Mouse (Mus musculus): ENCODE data around the gene Arhgap30. TPM values are rescaled to one million over a fixed set of nuclear protein-coding genes. Genes with fewer than 3 reads are reported as not detected.

Arhgap30 gene
- polyA plus RNA-seq, 1 experiment from 2014 or later: 0.38 TPM

- Histone ChIP-seq H3K4me3 (ENCODE audit: low read depth, low read length) (no peak overlapping the region), H3K9me3 (ENCODE audit: control insufficient read depth, low read length) (peaks cover 6% of the 10 kb centered on the region; the same call in 1 of the 2 replicates), H3K4me1 (ENCODE audit: control insufficient read depth, insufficient read depth, low read length) (peaks cover 14% of the 10 kb centered on the region), H3K27me3 (ENCODE audit: control insufficient read depth, insufficient read depth, low read length) (no peaks in the 10 kb centered on the region), H3K4me2 (no peak overlapping the region), H3K27ac (ENCODE audit: low read depth, low read length) (no peak overlapping the region), H3K9ac (ENCODE audit: low read length) (no peak overlapping the region), H3K36me3 (ENCODE audit: control insufficient read depth, insufficient read depth, low read length) (no peaks in the 10 kb centered on the region)
- WGBS: 91% methylated on average over 2 of the region's 2 CpGs
- DNase-seq (ENCODE audit: low spot score, missing footprints) (no peak), ATAC-seq (ENCODE audit: low FRiP score) (no peak)
Observed at GRCm38 (mm10) chr1:171349210-171349609, 39.5 kb upstream of the Arhgap30 start.

- WGBS: 87% methylated on average over 5 of the region's 5 CpGs
- no peak for ATAC-seq (ENCODE audit: low FRiP score)
- Histone ChIP-seq H3K9me3 (ENCODE audit: control insufficient read depth, low read length) (peaks cover 2% of the 10 kb centered on the region; the same call in 1 of the 2 replicates), H3K36me3 (ENCODE audit: control insufficient read depth, insufficient read depth, low read length) (peaks cover 3% of the 10 kb centered on the region; the same call in 1 of the 2 replicates), H3K27me3 (ENCODE audit: control insufficient read depth, insufficient read depth, low read length) (no peaks in the 10 kb centered on the region), H3K9ac (ENCODE audit: low read length) (no peak overlapping the region), H3K27ac (ENCODE audit: low read depth, low read length) (no peak overlapping the region), H3K4me2 (no peak overlapping the region), H3K4me1 (ENCODE audit: control insufficient read depth, insufficient read depth, low read length) (peaks cover 6% of the 10 kb centered on the region), H3K4me3 (ENCODE audit: low read depth, low read length) (no peak overlapping the region)
- peak; percentile 45 for DNase-seq (ENCODE audit: low spot score, missing footprints)
Observed at GRCm38 (mm10) chr1:171355812-171356340, 32.9 kb upstream of the Arhgap30 start.

- Histone ChIP-seq H3K9me3 (ENCODE audit: control insufficient read depth, low read length) (peaks cover 2% of the 10 kb centered on the region; the same call in 1 of the 2 replicates), H3K4me2 (no peak overlapping the region), H3K9ac (ENCODE audit: low read length) (no peak overlapping the region), H3K27ac (ENCODE audit: low read depth, low read length) (no peak overlapping the region), H3K4me1 (ENCODE audit: control insufficient read depth, insufficient read depth, low read length) (peaks cover 6% of the 10 kb centered on the region), H3K36me3 (ENCODE audit: control insufficient read depth, insufficient read depth, low read length) (peaks cover 3% of the 10 kb centered on the region; the same call in 1 of the 2 replicates), H3K4me3 (ENCODE audit: low read depth, low read length) (no peak overlapping the region), H3K27me3 (ENCODE audit: control insufficient read depth, insufficient read depth, low read length) (no peaks in the 10 kb centered on the region)
- no peak for ATAC-seq (ENCODE audit: low FRiP score)
- 88% methylated on average over 2 of the region's 2 CpGs for WGBS
- DNase-seq (ENCODE audit: low spot score, missing footprints): no peak
Observed at GRCm38 (mm10) chr1:171356814-171357213, 31.9 kb upstream of the Arhgap30 start.

- Histone ChIP-seq H3K9ac (ENCODE audit: low read length) (no peak overlapping the region), H3K4me1 (ENCODE audit: control insufficient read depth, insufficient read depth, low read length) (peaks cover 6% of the 10 kb centered on the region), H3K9me3 (ENCODE audit: control insufficient read depth, low read length) (peaks cover 2% of the 10 kb centered on the region; the same call in 1 of the 2 replicates), H3K36me3 (ENCODE audit: control insufficient read depth, insufficient read depth, low read length) (peaks cover 3% of the 10 kb centered on the region; the same call in 1 of the 2 replicates), H3K27me3 (ENCODE audit: control insufficient read depth, insufficient read depth, low read length) (no peaks in the 10 kb centered on the region), H3K4me3 (ENCODE audit: low read depth, low read length) (no peak overlapping the region), H3K4me2 (no peak overlapping the region), H3K27ac (ENCODE audit: low read depth, low read length) (no peak overlapping the region)
- DNase-seq (ENCODE audit: low spot score, missing footprints): peak; percentile 86
- ATAC-seq (ENCODE audit: low FRiP score): no peak
- WGBS: 77% methylated on average over 4 of the region's 4 CpGs
Observed at GRCm38 (mm10) chr1:171358421-171358820, 30.3 kb upstream of the Arhgap30 start.

- H3K4me3 ChIP-seq (ENCODE audit: low read depth, low read length): peak overlapping the region; percentile 43
- ATAC-seq (ENCODE audit: low FRiP score) (no peak; the same call in 1 of the 2 replicates), DNase-seq (ENCODE audit: low spot score, missing footprints) (no peak)
- H3K4me1 ChIP-seq (ENCODE audit: control insufficient read depth, insufficient read depth, low read length): peaks cover 6% of the 10 kb centered on the region
- WGBS: 5% methylated on average over 26 of the region's 26 CpGs
- H3K9me3 ChIP-seq (ENCODE audit: control insufficient read depth, low read length): peaks cover 2% of the 10 kb centered on the region; the same call in 1 of the 2 replicates
- H3K9ac ChIP-seq (ENCODE audit: low read length): peak overlapping the region; percentile 64
- peak overlapping the region; percentile 3; the same call in 1 of the 2 replicates for H3K27ac ChIP-seq (ENCODE audit: low read depth, low read length)
- H3K4me2 ChIP-seq: peak overlapping the region; percentile 75
- H3K27me3 ChIP-seq (ENCODE audit: control insufficient read depth, insufficient read depth, low read length): no peaks in the 10 kb centered on the region
- H3K36me3 ChIP-seq (ENCODE audit: control insufficient read depth, insufficient read depth, low read length): peaks cover 3% of the 10 kb centered on the region; the same call in 1 of the 2 replicates
Observed at GRCm38 (mm10) chr1:171360253-171360652, 28.5 kb upstream of the Arhgap30 start.

- H3K4me1 ChIP-seq (ENCODE audit: control insufficient read depth, insufficient read depth, low read length): peaks cover 6% of the 10 kb centered on the region
- under 1% methylated on average over 21 of the region's 21 CpGs for WGBS
- H3K4me2 ChIP-seq: peak within 1 kb of the TSS; percentile 75
- peaks cover 3% of the 10 kb centered on the region; the same call in 1 of the 2 replicates for H3K36me3 ChIP-seq (ENCODE audit: control insufficient read depth, insufficient read depth, low read length)
- H3K4me3 ChIP-seq (ENCODE audit: low read depth, low read length): peak within 1 kb of the TSS; percentile 43
- H3K27ac ChIP-seq (ENCODE audit: low read depth, low read length): peak within 1 kb of the TSS; percentile 17; the same call in 1 of the 2 replicates
- peak within 1 kb of the TSS; percentile 64 for H3K9ac ChIP-seq (ENCODE audit: low read length)
- no peaks in the 10 kb centered on the region for H3K27me3 ChIP-seq (ENCODE audit: control insufficient read depth, insufficient read depth, low read length)
- DNase-seq (ENCODE audit: low spot score, missing footprints): peak; percentile 99
- ATAC-seq (ENCODE audit: low FRiP score): peak; percentile 96
- H3K9me3 ChIP-seq (ENCODE audit: control insufficient read depth, low read length): peaks cover 2% of the 10 kb centered on the region; the same call in 1 of the 2 replicates
Observed at GRCm38 (mm10) chr1:171360656-171361055, 28.1 kb upstream of the Arhgap30 start, which contains the start of gene Klhdc9. Klhdc9 (minus strand) TSS chr1:171360798.

GRCm38 (mm10) chr1:171361106-171362103 lies 27.3 kb upstream of the Arhgap30 start:
- H3K4me2 ChIP-seq: peak overlapping the region; percentile 75
- H3K27me3 ChIP-seq (ENCODE audit: control insufficient read depth, insufficient read depth, low read length): no peaks in the 10 kb centered on the region
- DNase-seq (ENCODE audit: low spot score, missing footprints) (peak; percentile 85), ATAC-seq (ENCODE audit: low FRiP score) (peak; percentile 77)
- 36% methylated on average over 16 of the region's 16 CpGs for WGBS
- H3K9ac ChIP-seq (ENCODE audit: low read length): peak overlapping the region; percentile 64
- H3K4me3 ChIP-seq (ENCODE audit: low read depth, low read length): peak overlapping the region; percentile 43
- peaks cover 6% of the 10 kb centered on the region for H3K4me1 ChIP-seq (ENCODE audit: control insufficient read depth, insufficient read depth, low read length)
- peak overlapping the region; percentile 17; the same call in 1 of the 2 replicates for H3K27ac ChIP-seq (ENCODE audit: low read depth, low read length)
- H3K9me3 ChIP-seq (ENCODE audit: control insufficient read depth, low read length): peaks cover 2% of the 10 kb centered on the region; the same call in 1 of the 2 replicates
- H3K36me3 ChIP-seq (ENCODE audit: control insufficient read depth, insufficient read depth, low read length): peaks cover 3% of the 10 kb centered on the region; the same call in 1 of the 2 replicates

GRCm38 (mm10) chr1:171365934-171366333 lies 22.8 kb upstream of the Arhgap30 start:
- WGBS: 73% methylated on average over 7 of the region's 7 CpGs
- H3K9me3 ChIP-seq (ENCODE audit: control insufficient read depth, low read length): no peaks in the 10 kb centered on the region
- H3K27ac ChIP-seq (ENCODE audit: low read depth, low read length): no peak overlapping the region
- no peak for DNase-seq (ENCODE audit: low spot score, missing footprints)
- H3K4me2 ChIP-seq: no peak overlapping the region
- no peaks in the 10 kb centered on the region for H3K36me3 ChIP-seq (ENCODE audit: control insufficient read depth, insufficient read depth, low read length)
- no peaks in the 10 kb centered on the region; the same call in 1 of the 2 replicates for H3K4me1 ChIP-seq (ENCODE audit: control insufficient read depth, insufficient read depth, low read length)
- H3K27me3 ChIP-seq (ENCODE audit: control insufficient read depth, insufficient read depth, low read length): no peaks in the 10 kb centered on the region
- no peak overlapping the region for H3K9ac ChIP-seq (ENCODE audit: low read length)
- no peak overlapping the region for H3K4me3 ChIP-seq (ENCODE audit: low read depth, low read length)
- no peak for ATAC-seq (ENCODE audit: low FRiP score)

Measured in midbrain, embryonic 11.5 days (tissue).